Mouse (Mus musculus): ENCODE results near the gene Sim1.

Sim1 gene

DNA sequence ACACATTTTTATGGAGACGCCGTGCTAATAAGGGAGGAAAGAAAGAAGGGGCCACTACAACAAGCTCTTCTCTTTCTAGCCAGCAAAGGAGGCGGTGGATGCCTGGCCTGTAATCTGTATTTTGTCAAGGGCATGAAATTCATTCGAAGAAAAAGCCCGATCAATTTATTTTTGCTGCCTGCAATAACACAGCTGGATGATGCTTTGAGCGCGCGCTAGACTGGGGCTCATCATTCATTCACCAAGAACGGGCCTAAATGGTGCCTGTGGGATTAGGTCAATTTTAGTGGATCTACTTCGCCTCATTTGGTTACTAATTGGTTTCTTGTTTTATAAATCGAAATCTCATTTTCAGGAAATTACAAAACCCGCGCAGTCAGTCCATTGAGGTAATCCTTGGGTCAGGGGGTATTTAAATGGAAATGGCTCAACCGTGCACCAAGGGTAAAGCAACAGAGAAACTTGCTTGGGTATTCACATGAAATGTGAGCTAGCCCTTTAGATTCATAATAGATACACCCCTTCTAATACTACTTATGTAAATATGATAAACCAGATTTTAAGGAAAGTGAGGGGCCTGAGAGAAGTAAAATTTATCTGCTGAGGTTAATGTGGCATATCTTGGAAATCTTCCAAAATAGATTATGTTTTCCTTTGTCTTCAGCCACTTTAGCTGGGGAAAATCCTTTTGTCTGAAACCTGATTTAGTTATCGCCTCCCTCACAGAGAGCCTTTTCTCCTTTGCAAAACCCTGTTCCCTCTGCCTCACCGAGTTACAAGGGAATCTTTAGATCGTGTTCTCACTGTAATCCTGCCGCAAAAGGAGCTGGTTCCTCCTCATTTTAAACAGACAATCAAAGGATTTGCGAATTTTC is 7.3 kb downstream of the Sim1 start:
- DNase-seq, result peak; percentile 52

- DNase-seq, result peak; percentile 66
These were observed 8.5 kb downstream of the Sim1 start for GRCm38 (mm10) chr10:50902741-50903715.

GRCm38 (mm10) chr10:50903846-50904763 is 9.6 kb downstream of the Sim1 start:
- DNase-seq, result peak; percentile 42

- peak; percentile 56 for DNase-seq
These were observed 10.5 kb downstream of the Sim1 start for GRCm38 (mm10) chr10:50904764-50905701.

GRCm38 (mm10) chr10:50910400-50910799 is 15.8 kb downstream of the Sim1 start:
- peak; percentile 56 for DNase-seq

DNA sequence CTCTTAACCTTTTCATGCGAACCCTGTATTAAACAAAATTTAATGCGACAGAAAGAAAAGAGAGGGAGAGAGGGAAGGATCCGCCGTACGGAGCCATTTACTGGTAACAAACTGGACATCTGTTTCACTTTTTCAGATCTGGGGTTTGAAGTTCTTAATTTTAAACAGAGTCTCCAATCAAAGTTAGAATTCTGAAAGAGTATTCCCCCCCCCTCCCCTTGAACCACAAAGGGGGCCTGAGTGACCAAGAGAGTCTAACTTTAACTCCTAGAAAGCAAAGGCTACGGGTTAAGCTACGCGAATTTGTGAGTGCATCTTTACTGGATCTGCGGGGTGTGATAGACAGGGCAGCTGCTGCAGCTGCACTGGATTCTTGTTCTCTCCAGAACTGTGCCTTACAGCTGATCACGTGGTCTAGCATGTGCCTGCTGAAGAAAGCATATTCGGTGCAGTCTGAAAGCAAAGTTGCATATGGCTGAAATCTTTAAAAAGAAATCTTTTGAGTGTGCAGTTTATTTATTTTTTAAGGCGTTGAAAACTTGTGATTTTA is 16.4 kb downstream of the Sim1 start:
- DNase-seq, result peak; percentile 77

GRCm38 (mm10) chr10:50915607-50916006 is 21.1 kb downstream of the Sim1 start:
- no peak for DNase-seq

DNA sequence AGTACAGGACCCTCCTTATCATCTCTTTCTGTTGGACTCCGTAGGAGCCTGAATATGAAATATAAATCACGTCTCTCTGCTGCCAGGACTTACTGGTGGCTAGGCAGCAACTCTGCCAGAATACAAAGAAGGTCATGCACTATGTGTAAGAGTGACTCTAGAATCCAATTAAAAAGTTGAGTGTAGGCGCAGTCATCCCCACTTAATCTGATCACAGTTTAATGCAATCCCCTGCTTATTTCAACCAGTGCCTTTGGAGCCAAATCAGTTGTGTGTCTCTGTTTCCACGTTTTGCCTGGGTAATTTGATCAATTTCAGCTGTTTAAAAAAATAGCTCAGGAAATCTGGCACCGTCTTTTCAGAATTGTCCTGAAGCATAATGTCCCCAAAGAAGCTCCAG is 34.7 kb downstream of the Sim1 start:
- no peak for DNase-seq

GRCm38 (mm10) chr10:50935673-50936072 is 41.1 kb downstream of the Sim1 start:
- no peak for DNase-seq

DNA sequence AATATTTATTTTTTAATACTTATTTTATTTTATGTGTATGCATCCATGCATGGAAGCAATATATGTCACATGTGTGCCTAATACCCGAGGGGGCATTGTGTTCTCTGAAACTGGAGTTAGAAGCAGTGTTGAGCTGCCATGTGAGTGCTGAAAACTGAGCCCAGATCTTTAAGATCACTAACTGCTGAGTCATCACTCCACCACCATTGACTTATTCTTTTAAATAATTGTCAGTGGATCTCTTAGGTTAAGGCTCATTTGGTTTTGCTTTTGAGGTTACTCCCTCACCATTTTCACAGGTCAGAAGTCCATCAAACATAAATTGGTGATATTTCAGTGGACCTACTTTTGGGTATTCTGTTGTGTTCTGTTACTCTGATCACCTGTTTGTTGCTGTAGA is 79.1 kb downstream of the Sim1 start:
- DNase-seq, result no peak

DNA sequence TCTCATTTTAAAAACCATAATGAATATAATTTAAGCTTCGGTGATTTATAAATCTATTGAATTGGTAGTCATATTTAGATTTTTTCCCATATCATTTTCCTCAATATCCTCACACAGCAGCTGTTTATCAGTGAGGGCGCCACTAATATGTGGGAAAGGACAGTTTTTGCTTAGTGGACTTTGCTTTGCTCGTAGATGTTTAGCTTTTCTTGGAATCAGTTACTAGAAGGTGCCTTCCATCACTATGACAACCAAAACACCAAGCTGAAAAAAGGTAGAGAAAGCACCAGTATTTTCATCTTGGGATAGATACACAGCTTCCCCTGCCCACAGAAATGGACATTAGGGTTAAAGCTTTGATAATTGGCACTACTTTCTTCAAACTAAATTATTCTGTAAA is 87.3 kb downstream of the Sim1 start:
- no peak for DNase-seq

DNA sequence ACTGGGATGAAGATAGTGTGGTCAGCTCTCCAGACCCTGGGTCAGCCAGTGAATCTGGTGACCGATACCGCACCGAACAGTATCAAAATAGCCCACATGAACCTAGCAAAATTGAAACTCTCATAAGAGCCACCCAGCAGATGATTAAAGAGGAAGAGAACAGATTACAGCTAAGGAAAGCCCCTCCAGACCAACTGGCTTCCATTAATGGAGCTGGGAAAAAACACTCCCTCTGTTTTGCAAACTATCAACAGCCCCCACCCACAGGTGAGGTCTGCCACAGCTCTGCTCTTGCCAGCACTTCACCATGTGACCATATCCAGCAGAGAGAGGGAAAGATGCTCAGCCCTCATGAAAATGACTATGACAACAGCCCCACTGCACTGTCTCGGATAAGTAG is 89.1 kb downstream of the Sim1 start:
- no peak for DNase-seq

DNA sequence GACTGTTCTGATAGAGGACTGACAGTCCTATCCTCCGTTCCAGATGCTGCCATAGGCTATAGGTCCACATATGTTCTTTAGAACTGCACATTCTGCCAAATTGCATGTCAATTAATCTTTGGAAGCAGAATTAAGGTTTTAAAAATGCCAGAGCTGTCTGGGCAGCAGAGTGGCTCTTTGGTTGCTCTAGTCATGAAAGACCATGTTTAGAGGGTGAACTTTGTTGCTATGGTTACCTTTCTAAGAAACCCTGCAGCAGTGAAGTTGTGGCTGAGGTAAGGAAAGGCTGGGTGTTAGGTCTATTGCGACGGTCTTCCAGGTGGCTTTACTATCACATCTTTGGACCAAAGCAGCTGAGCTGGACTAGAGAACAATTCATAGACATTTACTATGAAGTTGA is 113.2 kb downstream of the Sim1 start:
- no peak for DNase-seq

- DNase-seq, result peak; percentile 55
These were observed 117.0 kb downstream of the Sim1 start for GRCm38 (mm10) chr10:51011391-51012150.

DNA sequence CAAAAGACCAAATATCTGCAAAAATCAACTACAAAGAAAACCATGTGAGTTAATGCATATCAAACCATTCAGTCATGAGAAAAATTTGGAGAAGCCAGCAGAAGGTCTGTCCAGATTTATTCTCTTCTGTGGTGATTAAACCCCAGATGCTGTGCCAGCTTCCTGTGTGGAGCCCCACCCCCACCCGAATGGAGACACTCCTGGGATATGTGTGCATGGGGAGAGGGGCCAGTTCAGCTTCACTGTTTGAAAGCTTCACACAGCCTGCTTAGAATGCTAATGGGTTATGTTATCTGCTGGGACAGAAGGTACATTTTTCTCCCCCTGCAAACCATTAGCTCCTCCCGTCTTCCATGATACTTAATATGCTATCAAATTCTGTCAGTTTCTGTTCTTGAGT is 120.3 kb downstream of the Sim1 start:
- peak; percentile 41 for DNase-seq

- no peak for DNase-seq
These were observed 120.8 kb downstream of the Sim1 start for GRCm38 (mm10) chr10:51015362-51015761.

DNA sequence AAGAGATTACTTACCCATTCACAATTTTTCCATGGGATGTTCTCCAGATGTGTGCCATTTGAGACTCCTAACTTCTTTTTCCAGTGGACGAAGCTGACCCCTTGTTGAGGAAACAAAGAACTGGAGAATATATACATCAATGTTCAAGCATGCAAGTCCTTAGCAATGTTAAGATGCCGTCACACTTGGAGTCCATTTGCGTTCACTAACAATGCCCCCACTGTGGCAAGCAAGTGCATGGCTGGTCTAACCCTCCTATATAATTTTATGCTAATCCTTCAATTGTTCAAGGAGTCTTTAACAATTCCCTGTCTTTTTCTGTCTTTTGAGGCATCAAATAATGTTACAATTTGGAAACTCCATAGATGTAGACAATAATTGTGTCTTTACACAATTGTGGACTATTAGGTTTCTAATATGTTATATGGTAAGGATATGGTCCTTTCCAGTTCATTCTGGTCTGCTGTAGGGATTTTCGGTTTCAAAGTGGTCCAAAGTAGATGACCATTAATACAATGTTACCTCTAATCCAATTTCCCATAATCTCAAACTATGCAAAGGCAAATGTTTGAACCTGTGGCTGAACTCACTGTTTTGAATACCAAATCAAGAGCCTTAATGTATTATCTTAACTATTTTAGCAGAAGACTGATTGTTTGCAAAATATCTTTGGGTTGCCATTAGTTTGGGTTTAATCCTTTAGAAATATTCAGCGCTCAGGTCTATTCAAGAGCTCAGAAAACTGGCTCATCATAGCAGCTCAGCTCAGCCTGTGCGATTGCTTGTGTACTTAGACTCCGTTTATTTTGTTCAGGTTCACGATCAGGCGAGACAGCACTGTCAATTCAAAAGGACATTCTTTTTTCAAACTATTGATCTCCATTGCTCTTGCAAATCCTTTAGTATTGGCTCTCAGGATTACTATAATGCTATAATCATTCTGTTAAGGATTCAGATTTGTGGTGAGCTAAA is 129.0 kb downstream of the Sim1 start:
- peak; percentile 20 for DNase-seq

Data from embryo, embryonic 11 days (tissue).